Mouse (Mus musculus) CH12.LX (cell line): ENCODE results near the gene Cpeb1.

ENCODE experiments used
- CHD1 ChIP-seq: IDR thresholded peaks from 2 replicates; pipeline ENCODE4 v1.6.1; 2012; ENCODE audit warnings: low read depth, low read length, improper control_type of control experiment, inconsistent platforms
- CTCF ChIP-seq, 2 experiments: IDR thresholded peaks in 1 of 2; conservative IDR thresholded peaks in 1 of 2; 2 replicates each; pipeline ENCODE4 v1.5.1; 2011 to 2012; ENCODE audit warnings: low read depth in 2 of 2, low read length in 2 of 2, improper control_type of control experiment in 1 of 2, inconsistent platforms in 1 of 2, mild to moderate bottlenecking in 1 of 2, moderate library complexity in 1 of 2
- E2F4 ChIP-seq: IDR thresholded peaks from 2 replicates; pipeline ENCODE4 v1.6.1; 2011; ENCODE audit warnings: low read depth, low read length, improper control_type of control experiment; ENCODE audit not compliant: insufficient replicate concordance
- EP300 ChIP-seq: IDR thresholded peaks from 2 replicates; pipeline ENCODE4 v1.6.1; 2011; ENCODE audit warnings: low read length, improper control_type of control experiment
- HCFC1 ChIP-seq: IDR thresholded peaks from 2 replicates; pipeline ENCODE4 v1.6.1; 2012; ENCODE audit warnings: low read depth, mild to moderate bottlenecking, inconsistent platforms, low read length, improper control_type of control experiment
- MAFK ChIP-seq: IDR thresholded peaks from 2 replicates; pipeline ENCODE4 v1.6.1; 2011; ENCODE audit warnings: low read length, improper control_type of control experiment; ENCODE audit not compliant: insufficient replicate concordance
- MAX ChIP-seq: IDR thresholded peaks from 2 replicates; pipeline ENCODE4 v1.6.1; 2011; ENCODE audit warnings: low read length, improper control_type of control experiment
- POLR2A ChIP-seq: IDR thresholded peaks from 2 replicates; pipeline ENCODE4 v1.6.1; 2011; ENCODE audit warnings: low read depth, mild to moderate bottlenecking, improper control_type of control experiment, low read length
- RAD21 ChIP-seq: IDR thresholded peaks from 2 replicates; pipeline ENCODE4 v1.6.1; 2011; ENCODE audit warnings: low read depth, mild to moderate bottlenecking, low read length, improper control_type of control experiment, moderate library complexity
- TCF12 ChIP-seq: IDR thresholded peaks from 2 replicates; pipeline ENCODE4 v1.6.1; 2014; ENCODE audit warnings: low read depth, mild to moderate bottlenecking, inconsistent platforms, low read length, improper control_type of control experiment
- ZNF384 ChIP-seq: IDR thresholded peaks from 2 replicates; pipeline ENCODE4 v1.6.1; 2012; ENCODE audit warnings: low read depth, low read length, improper control_type of control experiment, inconsistent platforms

DNA sequence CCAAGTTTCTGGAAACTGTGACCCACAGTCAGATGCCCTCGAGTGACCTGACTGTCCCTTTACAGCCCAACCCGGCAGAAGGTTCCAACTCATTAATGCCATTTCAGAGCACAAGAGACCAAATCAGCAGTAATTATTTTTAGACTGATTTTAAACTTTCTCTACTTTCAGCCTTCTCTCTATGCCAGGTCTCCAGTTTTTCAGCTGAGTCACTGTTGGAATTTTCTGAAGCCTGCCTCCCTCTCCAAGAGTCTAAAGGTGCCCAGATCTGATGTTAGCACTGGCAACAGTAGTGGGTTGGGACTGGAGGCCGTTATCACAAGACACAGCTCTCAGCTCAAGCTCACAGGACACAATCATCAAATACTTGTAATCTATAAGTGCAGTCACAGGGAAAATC is 87.3 kb downstream of the Cpeb1 start:
- TF ChIP-seq EP300 (no peak), POLR2A (no peak), MAX (no peak), CHD1 (no peak), MAFK (no peak), CTCF (conservative IDR thresholded peaks at IDR 0.05 in 1 of 2, IDR thresholded peaks at IDR 0.05 in 1 of 2; ENCODE audit: low read depth in 2 of 2, low read length in 2 of 2) (no peak), E2F4 (no peak), ZNF384 (no peak), RAD21 (no peak), HCFC1 (no peak), TCF12 (no peak)
